Mouse (Mus musculus) forebrain, embryonic 12.5 days (tissue): Measurements from ENCODE around the gene Gm10226. TPM values are rescaled to one million over a fixed set of nuclear protein-coding genes. Genes with fewer than 3 reads are reported as not detected.
A peak's percentile ranks its signal among the peaks of the same experiment; 100 is the strongest.
"Not testable (repeated sequence)": the region's sequence is repeated elsewhere in the genome, so short reads cannot be mapped to it uniquely, and the experiment has no call there.

Experiments used
- ATAC-seq: fragments of 200-750 bp; cut with Nextera tagmentation; 2 replicates; pipeline ENCODE4 v1.8.0; 2017; ENCODE audit warnings: moderate TSS enrichment; ENCODE audit not compliant: low FRiP score
- H3K27ac ChIP-seq: fragments of 300-500 bp; sonication (generic); 2 replicates; pipeline ENCODE4 v1.5.1; 2016; ENCODE audit warnings: mild to moderate bottlenecking
- H3K27me3 ChIP-seq: fragments of 300-500 bp; sonication (generic); 2 replicates; pipeline ENCODE4 v1.6.1; 2016; ENCODE audit warnings: mild to moderate bottlenecking
- H3K36me3 ChIP-seq: fragments of 300-500 bp; sonication (generic); replicated peaks from 2 replicates; pipeline ENCODE4 v1.6.1; 2016; ENCODE audit warnings: mild to moderate bottlenecking
- H3K4me1 ChIP-seq: fragments of 300-500 bp; sonication (generic); 2 replicates; pipeline ENCODE4 v1.6.1; 2016
- H3K4me2 ChIP-seq: fragments of 300-500 bp; sonication (generic); 2 replicates; pipeline ENCODE4 v1.6.1; 2016; ENCODE audit warnings: mild to moderate bottlenecking, moderate library complexity
- H3K4me3 ChIP-seq: fragments of 300-500 bp; sonication (generic); replicated peaks from 2 replicates; pipeline ENCODE4 v1.5.1; 2016; ENCODE audit warnings: mild to moderate bottlenecking
- H3K9ac ChIP-seq: fragments of 300-500 bp; sonication (generic); 2 replicates; pipeline ENCODE4 v1.6.1; 2016; ENCODE audit warnings: mild to moderate bottlenecking
- H3K9me3 ChIP-seq: fragments of 300-500 bp; sonication (generic); 2 replicates; pipeline ENCODE4 v1.6.1; 2016
- WGBS: fragments of 180-500 bp; shearing (Covaris S2); methylation state at CpG from one replicate; pipeline ENCODE4 v1.1.7; 2016; 5-methylcytosine and 5-hydroxymethylcytosine counted together
- polyA plus RNA-seq: library from polyadenylated mRNA; unstranded; fragments of >200 nt; fragmentation: Nextera tagmentation; extraction: Ambion mirVana; gene quantifications from 2 replicates; pipeline ENCODE4 v1.2.1, GENCODE M21; 2016

Gene Gm10226
- 9.3 and 10.5 TPM in 2 replicates for polyA plus RNA-seq

GRCm38 (mm10) chr17:21691560-21691959 lies at the start of gene Gm10226:
Gene Gm10226, plus strand, starts transcription at chr17:21691860.
- WGBS = 88% methylated on average over 3 of the region's 3 CpGs
- H3K36me3 ChIP-seq = peaks cover 38% of the 10 kb centered on the region

GRCm38 (mm10) chr17:21648791-21649190 lies 42.9 kb upstream of the Gm10226 start:
- Histone ChIP-seq H3K4me1 (no peaks in the 10 kb centered on the region), H3K9me3 (no peaks in the 10 kb centered on the region), H3K27me3 (no peaks in the 10 kb centered on the region), H3K36me3 (no peaks in the 10 kb centered on the region), H3K27ac (no peak overlapping the region), H3K9ac (no peak overlapping the region), H3K4me2 (no peak overlapping the region), H3K4me3 (no peak overlapping the region)
- no peak for ATAC-seq
- 77% methylated on average over 3 of the region's 3 CpGs for WGBS

More at GRCm38 (mm10) chr17:21691560-21691959, at the start of gene Gm10226:
- no peaks in the 10 kb centered on the region for H3K9me3 ChIP-seq
- H3K4me1 ChIP-seq = no peaks in the 10 kb centered on the region
- H3K27me3 ChIP-seq = no peaks in the 10 kb centered on the region
- no peak within 1 kb of the TSS for H3K4me3 ChIP-seq
- ATAC-seq = no peak
- no peak within 1 kb of the TSS for H3K27ac ChIP-seq
- no peak within 1 kb of the TSS for H3K4me2 ChIP-seq
- no peak within 1 kb of the TSS for H3K9ac ChIP-seq

- Histone ChIP-seq H3K4me1 (no peaks in the 10 kb centered on the region), H3K27me3 (no peaks in the 10 kb centered on the region), H3K9ac (peak overlapping the region; percentile 33; the same call in 1 of the 2 replicates), H3K4me3 (peak overlapping the region; percentile 47), H3K9me3 (no peaks in the 10 kb centered on the region), H3K27ac (peak overlapping the region; percentile 56), H3K4me2 (peak overlapping the region; percentile 50), H3K36me3 (no peaks in the 10 kb centered on the region)
- 25% methylated on average over 2 of the region's 2 CpGs for WGBS
- peak; percentile 42 for ATAC-seq
These were observed 41.7 kb upstream of the Gm10226 start for GRCm38 (mm10) chr17:21649936-21650335.

- H3K9me3 ChIP-seq, H3K4me1 ChIP-seq, H3K27me3 ChIP-seq, H3K36me3 ChIP-seq: not testable (repeated sequence)
- Histone ChIP-seq H3K9ac (peak within 1 kb of the TSS; percentile 33; the same call in 1 of the 2 replicates), H3K4me3 (peak within 1 kb of the TSS; percentile 47), H3K27ac (peak within 1 kb of the TSS; percentile 56), H3K4me2 (peak within 1 kb of the TSS; percentile 50)
- ATAC-seq = peak; percentile 100
- under 1% methylated on average over 17 of the region's 17 CpGs for WGBS
These were observed 41.2 kb upstream of the Gm10226 start, which contains the start of gene Zfp983 for GRCm38 (mm10) chr17:21650364-21650907. Gene Zfp983, plus strand, starts transcription at chr17:21650624.

- H3K9me3 ChIP-seq, H3K9ac ChIP-seq, H3K4me3 ChIP-seq, H3K27me3 ChIP-seq, H3K4me1 ChIP-seq, H3K4me2 ChIP-seq, H3K27ac ChIP-seq, ATAC-seq, H3K36me3 ChIP-seq: not testable (repeated sequence)
- 26% methylated on average over 1 of the region's 1 CpGs for WGBS
These were observed 12.8 kb upstream of the Gm10226 start for GRCm38 (mm10) chr17:21678826-21679225.

GRCm38 (mm10) chr17:21679273-21680018 lies 12.2 kb upstream of the Gm10226 start:
- peak; percentile 99 for ATAC-seq
- 3% methylated on average over 9 of the region's 9 CpGs for WGBS
- Histone ChIP-seq H3K4me3 (peak overlapping the region; percentile 49), H3K36me3 (peaks cover under 1% of the 10 kb centered on the region; the same call in 1 of the 2 replicates), H3K9me3 (no peaks in the 10 kb centered on the region), H3K4me1 (no peaks in the 10 kb centered on the region), H3K9ac (peak overlapping the region; percentile 33), H3K27me3 (no peaks in the 10 kb centered on the region), H3K27ac (peak overlapping the region; percentile 56; the same call in 1 of the 2 replicates), H3K4me2 (peak overlapping the region; percentile 55)

- ATAC-seq = peak; percentile 86
- not testable (repeated sequence) for H3K9me3 ChIP-seq, H3K27ac ChIP-seq, H3K27me3 ChIP-seq, H3K4me1 ChIP-seq, H3K36me3 ChIP-seq
- Histone ChIP-seq H3K9ac (peak overlapping the region; percentile 33), H3K4me2 (peak overlapping the region; percentile 55), H3K4me3 (peak overlapping the region; percentile 49)
- WGBS = 2% methylated on average over 10 of the region's 10 CpGs
These were observed 11.7 kb upstream of the Gm10226 start for GRCm38 (mm10) chr17:21680019-21680376.

- H3K9ac ChIP-seq = no peak overlapping the region
- WGBS = 85% methylated on average over 3 of the region's 3 CpGs
- no peak overlapping the region for H3K27ac ChIP-seq
- H3K4me1 ChIP-seq = no peaks in the 10 kb centered on the region
- H3K36me3 ChIP-seq = peaks cover 38% of the 10 kb centered on the region
- no peak overlapping the region for H3K4me2 ChIP-seq
- H3K27me3 ChIP-seq = no peaks in the 10 kb centered on the region
- no peak for ATAC-seq
- H3K9me3 ChIP-seq = no peaks in the 10 kb centered on the region
- H3K4me3 ChIP-seq = no peak overlapping the region
These were observed 1.7 kb downstream of the Gm10226 start for GRCm38 (mm10) chr17:21693342-21693741.

- ATAC-seq = no peak
- peaks cover 17% of the 10 kb centered on the region for H3K36me3 ChIP-seq
- H3K9ac ChIP-seq = no peak overlapping the region
- H3K27me3 ChIP-seq = no peaks in the 10 kb centered on the region
- H3K27ac ChIP-seq = no peak overlapping the region
- no peaks in the 10 kb centered on the region for H3K4me1 ChIP-seq
- no peak overlapping the region for H3K4me2 ChIP-seq
- H3K9me3 ChIP-seq = no peaks in the 10 kb centered on the region
- H3K4me3 ChIP-seq = no peak overlapping the region
These were observed 4.4 kb downstream of the Gm10226 start for GRCm38 (mm10) chr17:21696073-21696472.

- no peaks in the 10 kb centered on the region for H3K36me3 ChIP-seq
- no peak overlapping the region for H3K4me3 ChIP-seq
- H3K9ac ChIP-seq = no peak overlapping the region
- no peaks in the 10 kb centered on the region for H3K27me3 ChIP-seq
- 60% methylated on average over 5 of the region's 5 CpGs for WGBS
- H3K27ac ChIP-seq = no peak overlapping the region
- no peaks in the 10 kb centered on the region for H3K4me1 ChIP-seq
- no peak for ATAC-seq
- H3K4me2 ChIP-seq = no peak overlapping the region
- no peaks in the 10 kb centered on the region for H3K9me3 ChIP-seq
These were observed 10.9 kb downstream of the Gm10226 start for GRCm38 (mm10) chr17:21702281-21703240.

- Histone ChIP-seq H3K27me3 (no peaks in the 10 kb centered on the region), H3K9me3 (no peaks in the 10 kb centered on the region), H3K9ac (no peak overlapping the region), H3K4me2 (no peak overlapping the region), H3K36me3 (no peaks in the 10 kb centered on the region), H3K4me3 (no peak overlapping the region), H3K27ac (no peak overlapping the region), H3K4me1 (peaks cover 2% of the 10 kb centered on the region)
- 86% methylated on average over 1 of the region's 1 CpGs for WGBS
- no peak for ATAC-seq
These were observed 11.8 kb downstream of the Gm10226 start for GRCm38 (mm10) chr17:21703414-21703813.

GRCm38 (mm10) chr17:21707343-21707996 lies 15.8 kb downstream of the Gm10226 start, which contains the start of gene Zfp760:
Gene Zfp760, plus strand, starts transcription at chr17:21707741.
- Histone ChIP-seq H3K27me3 (no peaks in the 10 kb centered on the region), H3K27ac (peak within 1 kb of the TSS; percentile 93), H3K4me2 (peak within 1 kb of the TSS; percentile 59), H3K4me3 (peak within 1 kb of the TSS; percentile 61), H3K36me3 (peaks cover 11% of the 10 kb centered on the region), H3K4me1 (peaks cover 10% of the 10 kb centered on the region), H3K9ac (peak within 1 kb of the TSS; percentile 71), H3K9me3 (no peaks in the 10 kb centered on the region)
- 3% methylated on average over 26 of the region's 26 CpGs for WGBS
- peak; percentile 98 for ATAC-seq
